Mouse (Mus musculus): ENCODE data around the gene Serpini2.

DNA sequence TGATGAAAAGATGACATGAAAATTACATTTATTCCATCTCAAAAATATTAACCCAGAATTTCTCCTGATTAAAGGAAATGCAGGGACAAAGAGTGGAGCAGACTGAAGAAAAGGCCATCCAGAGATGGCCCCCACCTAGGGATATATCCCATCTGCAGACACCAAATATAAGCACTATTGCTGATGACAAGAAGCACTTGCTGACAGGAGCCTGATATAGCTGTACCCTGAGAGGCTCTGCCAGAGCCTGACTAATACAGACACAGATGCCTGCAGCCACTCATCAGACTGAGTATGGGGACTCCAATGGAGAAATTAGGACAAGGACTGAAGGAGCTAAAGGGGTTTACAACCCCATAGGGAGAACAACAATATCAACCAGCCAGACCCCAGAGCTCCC lies 5.2 kb upstream of the Serpini2 start:
- TF ChIP-seq CTCF (IDR thresholded peaks at IDR 0.05; ENCODE audit: control insufficient read depth, insufficient read depth, insufficient read length), result no peak
- TF ChIP-seq MAX (IDR thresholded peaks at IDR 0.05), result no peak
- no peak for TF ChIP-seq USF1 (IDR thresholded peaks at IDR 0.05; ENCODE audit: low read depth)
- no peak for TF ChIP-seq CEBPB (IDR thresholded peaks at IDR 0.05; ENCODE audit: low read depth)
- TF ChIP-seq MYOG (IDR thresholded peaks at IDR 0.05; ENCODE audit: control insufficient read depth, extremely low read depth, insufficient read length), result no peak
- no peak for TF ChIP-seq MYOD1 (IDR thresholded peaks at IDR 0.05; ENCODE audit: control insufficient read depth, insufficient read length, low read depth)
- no peak for TF ChIP-seq FOSL1 (IDR thresholded peaks at IDR 0.05; ENCODE audit: insufficient read depth, low read length, poor library complexity, severe bottlenecking)

All from C2C12 (cell line).